Mouse (Mus musculus): ENCODE data around the gene Cers5.
A peak's percentile ranks its signal among the peaks of the same experiment; 100 is the strongest.
"Not testable (repeated sequence)": the region's sequence is repeated elsewhere in the genome, so short reads cannot be mapped to it uniquely, and the experiment has no call there.

The Cers5 gene

DNA sequence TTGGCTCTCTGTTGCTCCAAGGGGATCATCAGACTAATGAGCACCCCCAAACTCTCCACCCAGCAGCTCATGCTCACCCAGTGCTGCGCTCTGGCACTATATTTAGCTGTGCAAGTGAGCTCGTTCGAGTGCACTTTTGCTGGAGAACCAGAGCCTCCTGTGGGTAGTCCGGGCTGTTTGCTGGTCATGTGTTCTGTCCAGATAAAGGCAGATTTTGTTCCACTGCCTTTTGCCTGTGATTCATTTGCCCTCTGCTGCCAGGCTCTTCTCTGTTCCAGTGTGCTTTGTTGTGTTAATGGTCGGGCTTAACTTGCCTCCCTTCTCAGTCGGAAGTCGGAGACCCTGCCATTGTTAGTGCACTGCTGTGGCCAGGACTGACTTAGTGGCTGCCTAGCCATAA is 67.8 kb downstream of the Cers5 start:
- DNase-seq = peak; percentile 97

DNA sequence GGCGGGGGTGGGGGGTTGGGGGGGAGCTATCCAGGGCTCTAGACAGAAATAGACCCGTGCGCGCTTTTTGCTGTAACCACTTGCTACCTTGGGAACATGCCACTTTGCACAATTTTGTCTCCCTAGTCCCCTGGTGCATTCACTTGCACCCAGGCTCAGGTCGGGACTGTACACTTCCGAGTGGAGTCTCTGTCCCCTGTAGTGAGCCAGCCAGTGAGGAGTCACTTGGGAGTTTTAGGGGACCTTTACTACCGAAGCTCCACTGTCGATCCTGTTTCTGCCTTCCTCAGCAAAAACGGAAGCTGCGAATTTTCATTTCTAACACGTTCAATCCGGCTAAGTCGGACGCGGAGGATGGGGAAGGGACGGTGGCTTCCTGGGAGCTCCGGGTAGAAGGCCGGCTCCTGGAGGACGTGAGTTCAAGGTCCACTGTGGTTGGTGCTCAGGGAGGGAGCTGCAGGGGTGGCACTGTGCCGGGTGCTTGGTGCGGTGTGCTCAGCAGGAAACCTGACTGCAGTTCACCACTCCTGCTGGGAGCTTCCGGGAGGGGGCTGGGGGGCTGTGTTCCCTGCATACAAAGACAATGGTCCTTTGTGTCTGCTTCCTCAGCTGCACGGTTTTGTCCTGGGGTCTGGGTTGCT is 68.5 kb downstream of the Cers5 start:
- DNase-seq = peak; percentile 93

DNA sequence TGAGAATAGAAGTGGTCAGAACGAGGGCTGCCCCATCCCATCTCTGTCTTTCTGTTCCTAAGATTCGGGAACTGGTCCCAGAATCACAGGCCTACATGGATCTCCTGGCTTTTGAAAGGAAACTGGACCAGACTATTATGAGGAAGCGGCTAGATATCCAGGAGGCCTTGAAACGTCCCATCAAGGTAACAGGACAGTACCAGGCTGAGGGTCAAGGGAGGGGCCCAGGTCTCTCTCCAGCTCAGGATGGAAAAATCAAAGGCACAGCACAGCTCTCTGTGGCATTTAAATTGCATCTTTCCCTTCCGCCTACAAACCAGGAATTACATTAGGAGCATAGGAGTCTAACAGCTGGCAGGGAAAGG is 69.0 kb downstream of the Cers5 start:
- DNase-seq = no peak

DNA sequence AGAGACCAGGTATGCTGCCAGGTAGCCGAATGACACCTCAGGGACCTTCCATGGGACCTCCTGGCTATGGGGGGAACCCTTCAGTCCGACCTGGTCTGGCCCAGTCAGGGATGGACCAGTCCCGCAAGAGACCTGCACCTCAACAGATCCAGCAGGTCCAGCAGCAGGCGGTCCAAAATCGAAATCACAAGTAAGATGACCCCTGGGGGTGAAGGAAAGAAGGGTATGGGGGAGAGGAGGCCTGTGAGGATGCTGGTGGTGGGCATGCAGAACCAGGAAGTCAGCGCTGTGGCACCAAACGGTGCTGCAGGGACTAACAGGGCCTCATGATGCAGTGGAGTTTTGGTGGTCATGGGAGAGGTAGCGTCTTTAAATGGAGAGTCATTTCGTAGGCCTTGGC is 69.6 kb downstream of the Cers5 start:
- peak; percentile 94 for DNase-seq

DNA sequence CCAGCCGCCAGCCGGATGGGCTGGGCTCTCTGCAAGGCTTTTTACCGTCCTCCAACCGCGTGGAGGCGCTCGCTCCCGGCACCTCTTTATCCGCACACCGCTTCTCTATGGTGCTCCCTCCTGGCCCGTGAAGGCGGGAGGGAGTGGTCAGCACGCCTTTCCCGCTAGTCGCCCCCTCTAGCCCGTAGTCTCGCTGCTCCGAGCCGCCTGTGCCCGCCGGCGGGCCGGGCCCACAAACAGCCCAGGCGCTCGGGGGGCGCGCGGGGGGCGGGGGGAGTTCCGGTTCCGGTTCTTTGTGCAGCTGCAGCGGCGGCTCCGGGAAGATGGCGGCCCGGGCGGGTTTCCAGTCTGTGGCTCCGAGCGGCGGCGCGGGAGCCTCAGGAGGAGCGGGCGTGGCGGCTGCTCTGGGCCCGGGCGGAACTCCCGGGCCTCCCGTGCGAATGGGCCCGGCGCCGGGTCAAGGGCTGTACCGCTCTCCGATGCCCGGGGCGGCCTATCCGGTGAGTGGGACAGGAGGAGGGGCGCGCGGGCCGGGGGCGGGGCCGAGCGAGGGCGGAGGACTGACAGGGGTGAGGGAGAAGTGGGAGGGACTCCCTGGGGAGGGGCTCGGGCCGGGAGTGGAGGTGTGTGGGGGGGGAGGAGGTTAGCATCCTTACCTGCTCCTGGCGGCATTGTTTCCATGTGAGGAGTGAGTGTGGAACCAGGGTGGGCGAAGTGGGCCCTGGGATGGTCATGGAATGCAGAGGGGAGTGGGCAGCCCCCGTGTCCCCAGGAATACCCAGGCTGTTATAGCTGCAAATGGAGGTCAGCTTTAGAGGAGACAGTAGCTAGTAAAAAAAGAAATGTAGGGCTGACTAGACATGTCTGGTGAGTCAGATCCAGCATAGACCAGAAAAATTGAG is 70.4 kb downstream of the Cers5 start, which contains the start of gene Smarcd1:
Gene Smarcd1 (plus strand): TSS at position 131 of the 902 bp plus-strand sequence.
- DNase-seq = peak; percentile 99

DNA sequence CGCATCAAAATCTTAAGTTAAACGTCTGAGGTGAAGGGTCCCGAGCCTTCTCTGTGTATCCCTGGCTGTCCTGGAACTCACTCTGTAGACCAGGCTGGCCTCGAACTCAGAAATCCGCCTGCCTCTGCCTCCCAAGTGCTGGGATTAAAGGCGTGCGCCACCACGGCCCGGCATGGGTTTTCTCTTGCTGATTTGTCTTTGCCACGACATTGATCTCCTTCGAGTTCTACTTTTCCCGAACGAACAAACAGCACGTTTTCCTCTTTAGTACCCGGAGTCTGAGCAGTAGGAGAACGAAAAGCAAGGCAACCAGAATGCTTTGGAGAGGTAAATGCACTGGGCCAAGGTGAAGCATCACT is 71.1 kb downstream of the Cers5 start:
- not testable (repeated sequence) for DNase-seq

DNA sequence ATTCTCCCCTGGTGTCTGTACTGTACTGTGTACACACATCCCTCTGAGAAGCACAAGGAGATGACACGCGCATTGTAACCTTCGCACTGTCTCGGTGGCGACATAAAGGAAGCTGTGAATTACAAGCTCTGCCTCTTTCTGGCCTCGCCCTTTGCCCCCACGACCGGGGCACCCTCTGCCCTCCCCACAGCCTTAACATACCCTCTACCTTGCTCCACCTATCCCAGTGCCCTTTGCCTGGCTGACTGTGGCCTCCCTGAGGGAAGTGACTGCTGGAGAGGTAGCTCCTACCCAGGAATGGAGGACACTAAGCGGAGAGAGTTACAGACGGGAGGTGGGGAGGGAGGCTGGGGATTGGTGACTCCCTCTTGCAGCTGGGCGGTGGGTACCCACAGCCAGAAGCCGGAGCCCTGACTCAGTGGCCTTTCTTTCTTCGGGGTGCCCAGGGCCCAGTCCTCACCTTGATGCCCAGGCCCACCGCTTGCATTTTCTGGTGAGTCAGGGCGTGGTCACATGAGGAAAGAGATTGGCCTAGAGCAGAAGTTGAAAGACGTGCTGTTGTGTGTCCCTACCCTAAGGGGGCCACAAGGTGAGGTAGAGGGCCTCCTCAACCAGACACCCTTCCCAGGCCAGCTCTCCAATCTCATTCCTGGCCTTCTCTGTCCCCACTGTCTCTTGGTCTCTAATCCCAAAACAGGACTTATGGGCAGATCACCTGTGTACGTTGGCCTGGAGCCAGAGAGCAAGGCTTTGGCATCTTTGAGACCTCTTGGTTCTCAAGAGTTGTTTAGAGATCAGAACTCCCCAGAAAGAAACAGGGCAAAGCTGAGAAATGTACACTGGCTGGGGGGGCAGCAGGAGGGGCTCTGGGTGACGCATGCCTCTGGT is 72.2 kb downstream of the Cers5 start:
- peak; percentile 93 for DNase-seq

DNA sequence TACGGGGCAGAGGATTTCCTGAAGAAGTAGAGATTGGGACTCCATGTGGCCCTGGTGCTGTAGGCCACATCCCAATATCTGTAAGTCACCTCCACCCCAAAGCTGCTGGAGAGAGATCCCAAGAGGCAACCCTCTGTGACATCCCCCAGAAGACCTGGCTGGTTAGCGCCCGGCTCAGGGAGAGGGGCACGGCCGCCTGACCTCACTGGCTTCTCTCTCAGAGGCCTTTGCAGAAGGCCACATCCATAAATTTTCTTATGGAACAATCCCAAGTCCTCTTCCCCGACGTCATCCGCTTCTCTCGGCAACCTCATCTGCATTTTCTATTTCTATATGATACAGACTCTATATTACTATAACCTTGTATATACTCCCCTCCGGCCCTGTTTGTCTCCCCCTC is 73.0 kb downstream of the Cers5 start:
- DNase-seq = no peak

DNA sequence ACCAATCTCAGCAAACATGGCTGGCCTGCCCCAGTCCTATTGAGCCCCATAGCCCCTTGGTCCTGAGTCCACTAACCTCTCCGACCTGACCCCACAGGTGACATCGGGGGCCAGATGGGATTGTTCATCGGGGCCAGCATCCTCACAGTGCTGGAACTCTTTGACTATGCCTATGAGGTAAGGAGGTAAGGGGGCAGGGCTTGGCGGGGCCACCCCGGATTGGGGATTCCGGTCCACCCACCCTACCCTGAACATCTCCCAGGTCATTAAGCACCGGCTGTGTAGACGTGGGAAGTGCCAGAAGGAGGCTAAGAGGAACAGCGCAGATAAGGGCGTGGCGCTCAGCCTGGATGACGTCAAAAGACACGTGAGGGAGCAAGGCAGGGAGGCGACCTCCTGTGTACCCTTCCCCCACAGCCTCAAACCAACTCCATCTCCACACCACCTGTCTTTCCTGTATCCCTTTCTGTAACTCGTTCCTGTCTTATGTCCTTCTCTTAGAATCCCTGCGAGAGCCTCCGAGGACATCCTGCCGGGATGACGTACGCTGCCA is 74.1 kb downstream of the Cers5 start:
- DNase-seq = peak; percentile 92

DNA sequence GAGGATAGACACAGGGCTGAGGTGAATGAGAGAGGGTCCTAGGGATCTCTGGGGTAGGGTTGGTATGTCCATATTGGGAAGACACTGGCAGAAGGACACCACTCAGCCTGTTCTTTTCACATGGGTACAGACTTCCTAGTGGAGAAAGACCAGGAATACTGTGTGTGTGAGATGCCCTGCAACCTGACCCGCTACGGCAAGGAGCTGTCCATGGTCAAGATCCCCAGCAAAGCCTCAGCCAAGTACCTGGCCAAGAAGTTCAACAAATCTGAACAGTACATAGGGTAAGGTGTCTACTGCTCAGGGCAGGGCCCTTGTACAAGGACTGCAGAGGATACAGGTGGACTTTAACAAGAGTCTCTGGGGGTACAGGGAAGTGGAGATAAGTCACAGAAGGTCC is 75.4 kb downstream of the Cers5 start:
- peak; percentile 64 for DNase-seq

DNA sequence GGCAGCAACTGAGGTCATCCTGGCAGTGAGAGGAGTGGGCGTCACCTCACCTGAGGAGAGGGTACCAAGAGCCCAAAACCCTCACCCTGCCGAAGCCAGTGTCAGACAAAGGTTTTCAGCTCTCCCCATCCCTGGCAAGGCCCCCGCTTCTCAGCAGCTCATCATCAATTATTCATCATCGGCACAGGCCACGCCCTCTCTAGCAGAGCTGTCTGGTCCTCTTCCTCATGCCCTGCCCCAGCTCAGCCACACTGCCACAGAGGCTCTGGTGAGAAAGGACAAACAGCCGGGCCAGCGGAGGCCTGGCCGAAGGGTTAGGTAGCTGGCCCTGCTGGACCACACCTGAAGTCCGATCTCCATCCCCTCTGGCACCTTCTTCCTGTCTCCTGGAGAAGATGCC is 80.7 kb downstream of the Cers5 start:
- no peak for DNase-seq

DNA sequence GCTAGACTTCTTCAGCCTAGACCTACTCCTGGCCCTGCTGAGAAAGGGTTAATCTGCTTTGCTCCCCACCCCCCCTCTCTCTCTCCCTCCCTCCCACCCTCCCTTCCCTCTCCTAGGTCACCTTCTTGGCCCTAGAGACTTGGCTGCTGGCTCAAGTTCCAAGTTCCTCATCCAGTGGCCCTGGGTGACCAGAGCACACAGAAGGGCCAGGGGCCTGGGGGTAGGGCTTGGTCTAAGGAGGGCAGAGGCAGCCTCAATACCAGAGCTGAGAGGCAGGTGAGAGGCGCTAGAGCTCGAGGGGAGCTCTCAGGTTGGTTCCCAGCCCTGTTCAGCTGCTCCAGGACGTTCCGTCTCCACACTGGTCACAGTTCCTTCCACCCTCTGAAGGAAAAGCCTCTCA is 81.8 kb downstream of the Cers5 start:
- DNase-seq = no peak

DNA sequence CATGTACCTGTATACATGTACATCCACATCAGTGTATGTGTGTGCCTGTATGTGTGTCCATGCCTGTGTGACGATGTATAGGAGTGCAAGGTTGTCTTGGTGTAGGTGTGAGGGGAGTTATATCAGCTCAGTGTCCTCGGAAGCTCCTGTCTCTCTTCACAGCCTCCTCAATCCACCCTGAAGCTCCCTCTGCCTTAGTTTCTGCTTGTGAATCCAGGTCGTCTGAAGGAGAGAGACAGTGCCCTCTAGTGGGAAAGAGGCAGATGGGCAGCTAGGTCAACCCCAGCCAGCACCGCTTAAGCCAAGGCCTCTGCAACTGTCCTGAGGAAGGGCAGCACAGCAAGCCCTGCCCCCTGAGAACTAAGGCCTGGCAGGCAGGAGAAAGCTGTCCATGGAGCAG is 84.0 kb downstream of the Cers5 start:
- DNase-seq = peak; percentile 94

Measured in heart, adult 11 months (tissue).